Mouse (Mus musculus) hindbrain, embryonic 13.5 days (tissue): Measurements from ENCODE around the gene Cd4. TPM values are rescaled to one million over a fixed set of nuclear protein-coding genes. Genes with fewer than 3 reads are reported as not detected.

Experiments used
- polyA plus RNA-seq: library from polyadenylated mRNA; unstranded; fragments of >200 nt; fragmentation: Nextera tagmentation; extraction: Ambion mirVana; gene quantifications from 2 replicates; pipeline ENCODE4 v1.2.1, GENCODE M21; 2015

Gene Cd4
- polyA plus RNA-seq, 1 experiment from 2014 or later, result 0.19 TPM

Other genes with a start within 250 kb of the Cd4 start
- gene Lpcat3, start 225.2 kb downstream of the Cd4 start, polyA plus RNA-seq, result 38.5 and 52.2 TPM in 2 replicates
- gene Emg1, start 176.0 kb downstream of the Cd4 start, polyA plus RNA-seq, result 111 and 118 TPM in 2 replicates
- gene Phb2, start 175.9 kb downstream of the Cd4 start, polyA plus RNA-seq, result 254 and 257 TPM in 2 replicates
- 5.0 and 5.9 TPM in 2 replicates for gene Ptpn6, start 149.5 kb downstream of the Cd4 start, polyA plus RNA-seq
- 670 and 677 TPM in 2 replicates for gene Grcc10, start 146.8 kb downstream of the Cd4 start, polyA plus RNA-seq
- not detected in 2 replicates for gene Gm45234, start 132.2 kb downstream of the Cd4 start, polyA plus RNA-seq
- 21.6 and 22.7 TPM in 2 replicates for gene Atn1, start 131.7 kb downstream of the Cd4 start, polyA plus RNA-seq
- 53.2 and 58.7 TPM in 2 replicates for gene Eno2, start 118.5 kb downstream of the Cd4 start, polyA plus RNA-seq
- gene Lrrc23, start 108.5 kb downstream of the Cd4 start, polyA plus RNA-seq, result 4.0 and 6.3 TPM in 2 replicates
- gene Spsb2, start 79.6 kb downstream of the Cd4 start, polyA plus RNA-seq, result 7.8 and 8.4 TPM in 2 replicates
- 361 and 374 TPM in 2 replicates for gene Tpi1, start 73.9 kb downstream of the Cd4 start, polyA plus RNA-seq
- 189 and 200 TPM in 2 replicates for gene Usp5, start 58.7 kb downstream of the Cd4 start, polyA plus RNA-seq
- 42.6 and 51.2 TPM in 2 replicates for gene Cdca3, start 58.7 kb downstream of the Cd4 start, polyA plus RNA-seq
- gene Gnb3, start 47.9 kb downstream of the Cd4 start, polyA plus RNA-seq, result 0.78 and 1.3 TPM in 2 replicates
- gene P3h3, start 30.5 kb downstream of the Cd4 start, polyA plus RNA-seq, result 16.4 and 19.1 TPM in 2 replicates
- gene Gpr162, start 24.2 kb downstream of the Cd4 start, polyA plus RNA-seq, result 21.3 and 22.5 TPM in 2 replicates
- 2.4 and 2.6 TPM in 2 replicates for gene Lag3, start 23.5 kb upstream of the Cd4 start, polyA plus RNA-seq
- 744 and 801 TPM in 2 replicates for gene Ptms, start 31.9 kb upstream of the Cd4 start, polyA plus RNA-seq
- 481 and 505 TPM in 2 replicates for gene Mlf2, start 43.2 kb upstream of the Cd4 start, polyA plus RNA-seq
- 89.3 and 94.5 TPM in 2 replicates for gene Cops7a, start 77.3 kb upstream of the Cd4 start, polyA plus RNA-seq
- 29.3 and 31.6 TPM in 2 replicates for gene Pianp, start 108.5 kb upstream of the Cd4 start, polyA plus RNA-seq
- 17.7 and 20.4 TPM in 2 replicates for gene Zfp384, start 120.9 kb upstream of the Cd4 start, polyA plus RNA-seq
- gene Ing4, start 151.5 kb upstream of the Cd4 start, polyA plus RNA-seq, result 168 and 175 TPM in 2 replicates
- gene Acrbp, start 161.5 kb upstream of the Cd4 start, polyA plus RNA-seq, result 17.5 and 19.7 TPM in 2 replicates
- gene Lpar5, start 179.7 kb upstream of the Cd4 start, polyA plus RNA-seq, result 0.55 and 0.65 TPM in 2 replicates
- 123 and 126 TPM in 2 replicates for gene Chd4, start 207.8 kb upstream of the Cd4 start, polyA plus RNA-seq
- 47.9 and 48.6 TPM in 2 replicates for gene Nop2, start 243.7 kb upstream of the Cd4 start, polyA plus RNA-seq